Mouse (Mus musculus) erythroblast, embryonic 14.5 days (primary cell): Measurements from ENCODE around the gene Napepld.

Experiments
- GATA1 ChIP-seq: IDR thresholded peaks from 2 replicates; pipeline ENCODE4 v1.6.1; 2012; ENCODE audit warnings: low read length, inconsistent platforms, mixed read lengths
- TAL1 ChIP-seq: IDR thresholded peaks from 3 replicates; pipeline ENCODE4 v1.6.1; 2012; ENCODE audit warnings: low read length, inconsistent platforms, mixed read lengths

GRCm38 (mm10) chr5:21616450-21617009 is 84.7 kb downstream of the Napepld start:
- TF ChIP-seq TAL1 (no peak), GATA1 (no peak)
